Mouse (Mus musculus): Measurements from ENCODE around the gene Lrrc74b.
"Not testable (repeated sequence)": the region's sequence is repeated elsewhere in the genome, so short reads cannot be mapped to it uniquely, and the experiment has no call there.

The Lrrc74b gene

GRCm38 (mm10) chr16:17552837-17553236 lies 8.2 kb downstream of the Lrrc74b start:
- DNase-seq (ENCODE audit: low spot score in 2 of 2) = no peak

- no peak for DNase-seq (ENCODE audit: low spot score in 2 of 2)
These were observed 18.4 kb downstream of the Lrrc74b start for GRCm38 (mm10) chr16:17542632-17543031.

- DNase-seq (ENCODE audit: low spot score in 2 of 2) = no peak
These were observed 24.5 kb downstream of the Lrrc74b start for GRCm38 (mm10) chr16:17536584-17536983.

DNA sequence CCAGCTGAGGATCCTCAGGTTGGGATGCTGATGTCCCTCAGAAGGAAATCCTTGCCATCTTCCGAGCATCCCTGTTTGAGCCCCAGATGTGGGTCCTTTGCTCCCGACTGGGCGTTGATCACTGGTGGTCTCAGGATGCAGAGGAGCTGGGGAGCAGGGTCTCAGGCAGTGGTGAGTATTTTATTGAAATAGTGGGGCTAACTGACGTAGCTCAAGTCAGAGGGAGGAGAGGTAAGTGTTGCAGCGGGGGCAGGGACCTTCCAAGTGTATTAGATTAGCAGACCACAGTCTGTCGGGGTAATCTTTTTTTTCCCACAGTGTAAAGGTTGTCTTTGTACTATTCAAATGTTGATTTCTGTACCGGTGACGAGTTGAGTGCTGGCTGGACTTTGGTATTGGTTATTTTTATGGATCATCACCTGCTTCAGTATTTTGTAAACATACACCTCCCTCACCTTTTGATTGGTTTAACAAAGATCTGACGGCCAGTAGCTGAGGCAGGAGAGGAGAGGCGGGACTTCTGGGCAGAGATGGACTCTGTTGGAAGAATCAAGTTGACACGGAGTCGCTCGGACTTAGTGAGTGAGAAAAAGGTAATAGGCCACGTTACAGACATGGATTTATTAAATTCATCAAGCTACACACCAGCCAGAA lies 28.2 kb downstream of the Lrrc74b start:
- DNase-seq (ENCODE audit: low spot score in 2 of 2) = no peak

GRCm38 (mm10) chr16:17532271-17532670 lies 28.8 kb downstream of the Lrrc74b start:
- peak in 1 of 2 experiments; percentile 21 for DNase-seq (ENCODE audit: low spot score in 2 of 2)

DNA sequence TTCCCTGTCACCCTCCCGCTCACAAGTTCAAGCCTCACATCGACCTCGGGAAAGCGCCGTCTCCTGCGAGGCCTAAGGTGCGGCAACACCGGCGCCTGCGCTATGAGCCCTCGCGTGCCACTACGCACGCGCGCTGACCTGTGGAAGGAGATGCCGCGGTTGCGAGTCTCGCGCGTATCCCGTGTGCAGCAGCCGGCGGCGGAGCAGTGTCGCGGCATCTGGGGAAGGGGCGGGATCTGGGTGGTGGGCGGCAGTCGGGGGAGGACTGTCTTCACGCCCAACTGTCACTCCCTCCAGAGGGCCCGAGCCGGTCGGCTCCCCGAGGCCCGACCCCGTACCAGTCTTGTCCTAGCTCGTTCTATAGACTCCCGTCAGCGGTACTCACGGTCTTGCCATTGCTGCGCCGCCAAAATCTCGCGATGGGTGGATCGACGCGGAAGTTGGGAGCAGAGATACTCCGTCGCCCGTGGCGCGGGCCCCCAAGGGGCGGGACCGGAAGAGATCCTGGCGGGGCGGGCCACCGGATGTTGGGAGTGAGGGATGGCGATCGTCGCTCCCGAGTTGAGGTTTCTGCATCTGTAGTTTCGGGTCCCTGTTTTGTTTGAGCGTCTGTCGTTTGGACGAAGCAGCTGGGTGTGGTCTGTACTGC lies 30.3 kb downstream of the Lrrc74b start, which contains the start of gene Thap7:
Gene Thap7 (minus strand): TSS at position 497 of the 649 bp plus-strand sequence.
- DNase-seq (ENCODE audit: low spot score in 2 of 2) = peak; percentile 91 to 94

- DNase-seq (ENCODE audit: low spot score in 2 of 2) = no peak
These were observed 31.0 kb downstream of the Lrrc74b start for GRCm38 (mm10) chr16:17529981-17530586.

DNA sequence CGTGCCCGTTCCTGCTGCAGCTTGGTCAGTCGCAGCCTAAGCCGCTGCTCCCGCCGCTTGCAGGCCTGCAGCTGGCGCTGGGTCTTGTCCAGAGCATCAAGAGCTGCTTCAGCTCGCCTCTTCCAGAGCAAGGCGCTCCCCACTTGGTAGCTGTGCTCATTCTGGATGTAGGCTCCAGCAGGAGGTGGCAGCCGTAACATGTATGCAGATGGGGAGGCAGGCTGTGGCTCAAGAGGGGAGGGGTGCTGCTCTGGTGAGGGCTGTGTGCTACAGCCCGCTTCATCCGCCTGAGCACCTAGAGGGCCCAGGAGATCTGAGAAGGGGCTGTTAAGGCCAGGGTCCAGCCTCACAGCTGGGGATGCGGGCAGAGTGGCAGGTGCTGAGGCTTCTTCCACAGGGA lies 32.8 kb downstream of the Lrrc74b start:
- DNase-seq (ENCODE audit: low spot score in 2 of 2) = no peak

GRCm38 (mm10) chr16:17527606-17528005 lies 33.4 kb downstream of the Lrrc74b start:
- no peak for DNase-seq (ENCODE audit: low spot score in 2 of 2)

GRCm38 (mm10) chr16:17526223-17526622 lies 34.8 kb downstream of the Lrrc74b start:
- no peak for DNase-seq (ENCODE audit: low spot score in 2 of 2)

GRCm38 (mm10) chr16:17525524-17525923 lies 35.5 kb downstream of the Lrrc74b start:
- DNase-seq (ENCODE audit: low spot score in 2 of 2) = no peak

DNA sequence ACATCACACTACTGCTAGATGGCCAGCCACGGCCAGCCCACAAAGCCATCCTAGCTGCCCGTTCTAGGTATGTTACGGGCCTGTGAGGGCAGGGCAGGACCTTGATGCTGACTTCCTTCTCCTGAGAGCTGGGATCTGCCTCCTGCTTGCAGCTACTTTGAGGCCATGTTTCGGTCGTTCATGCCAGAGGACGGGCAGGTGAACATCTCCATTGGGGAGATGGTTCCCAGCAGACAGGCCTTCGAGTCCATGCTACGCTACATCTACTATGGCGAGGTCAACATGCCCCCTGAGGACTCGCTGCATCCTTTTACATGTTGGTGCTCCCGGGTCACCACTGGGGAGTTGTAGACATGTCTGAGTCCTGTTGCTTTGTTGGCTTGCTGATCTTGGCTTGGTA lies 36.9 kb downstream of the Lrrc74b start:
- DNase-seq (ENCODE audit: low spot score in 2 of 2) = no peak

- DNase-seq (ENCODE audit: low spot score in 2 of 2) = no peak
These were observed 42.1 kb downstream of the Lrrc74b start for GRCm38 (mm10) chr16:17518910-17519309.

DNA sequence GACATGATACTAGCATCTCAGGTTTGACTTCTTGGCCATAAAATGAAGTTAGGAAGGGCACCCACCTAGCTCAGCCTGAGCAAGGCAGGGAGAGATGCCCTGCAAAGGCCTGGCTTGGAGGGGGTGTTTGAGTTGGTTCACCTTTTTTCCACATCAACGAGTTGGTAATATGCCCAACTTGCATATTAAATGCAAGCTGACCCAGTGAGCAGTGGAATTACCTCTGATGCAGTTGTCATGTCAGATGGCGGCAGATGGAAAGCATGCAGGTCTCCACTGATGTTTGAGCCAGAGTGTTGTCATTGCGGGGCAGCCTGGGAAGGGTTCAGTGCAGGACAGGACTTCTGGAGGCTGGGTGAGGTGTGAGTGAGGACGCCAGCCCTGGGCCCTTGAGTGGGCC lies 49.6 kb downstream of the Lrrc74b start:
- DNase-seq (ENCODE audit: low spot score in 2 of 2) = no peak

DNA sequence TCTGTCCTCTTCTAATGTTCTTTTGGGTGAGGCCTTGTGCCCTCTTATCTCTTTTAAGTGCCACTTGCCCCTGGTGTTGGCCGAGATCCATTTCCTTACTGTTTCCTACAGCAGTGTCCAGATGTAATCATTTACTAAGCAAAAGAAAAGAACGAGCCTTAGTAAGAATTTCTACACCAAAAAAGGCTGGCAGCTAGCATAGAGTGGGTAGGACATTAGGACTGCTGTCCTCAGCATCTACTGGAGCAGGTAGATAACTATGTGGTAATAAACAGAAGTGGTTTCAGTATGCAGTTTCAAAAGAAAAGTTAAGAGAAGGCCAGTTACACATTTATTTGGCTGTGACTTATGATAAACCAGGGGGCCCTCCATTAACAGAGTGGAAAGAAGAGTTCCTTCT lies 50.4 kb downstream of the Lrrc74b start:
- no peak for DNase-seq (ENCODE audit: low spot score in 2 of 2)

GRCm38 (mm10) chr16:17510143-17510542 lies 50.9 kb downstream of the Lrrc74b start:
- no peak for DNase-seq (ENCODE audit: low spot score in 2 of 2)

GRCm38 (mm10) chr16:17509240-17509597 lies 51.8 kb downstream of the Lrrc74b start:
- DNase-seq (ENCODE audit: low spot score in 2 of 2) = no peak

GRCm38 (mm10) chr16:17508546-17509239 lies 52.4 kb downstream of the Lrrc74b start, which contains the start of gene Lztr1:
Gene Lztr1, plus strand, starts transcription at chr16:17508688.
- peak; percentile 75 to 85 for DNase-seq (ENCODE audit: low spot score in 2 of 2)

DNA sequence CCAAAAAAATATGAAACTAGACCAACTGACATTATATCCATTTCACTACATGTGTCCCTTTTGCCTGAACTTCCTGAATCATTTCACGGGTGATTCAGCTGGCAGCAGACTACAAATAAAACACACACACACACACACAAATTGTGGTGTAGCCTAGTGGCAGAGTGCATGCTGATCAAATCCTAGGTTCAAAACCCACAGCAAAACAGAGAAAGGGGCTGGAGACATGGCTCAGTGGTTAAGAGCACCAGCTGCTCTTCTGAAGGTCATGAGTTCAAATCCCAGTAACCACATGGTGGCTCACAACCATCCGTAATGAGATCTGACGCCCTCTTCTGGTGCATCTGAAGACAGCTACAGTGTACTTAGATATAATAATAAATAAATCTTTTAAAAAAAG lies 53.0 kb downstream of the Lrrc74b start:
- not testable (repeated sequence) for DNase-seq (ENCODE audit: low spot score in 2 of 2)

GRCm38 (mm10) chr16:17507018-17507552 lies 54.0 kb downstream of the Lrrc74b start:
- DNase-seq (ENCODE audit: low spot score in 2 of 2) = no peak

DNA sequence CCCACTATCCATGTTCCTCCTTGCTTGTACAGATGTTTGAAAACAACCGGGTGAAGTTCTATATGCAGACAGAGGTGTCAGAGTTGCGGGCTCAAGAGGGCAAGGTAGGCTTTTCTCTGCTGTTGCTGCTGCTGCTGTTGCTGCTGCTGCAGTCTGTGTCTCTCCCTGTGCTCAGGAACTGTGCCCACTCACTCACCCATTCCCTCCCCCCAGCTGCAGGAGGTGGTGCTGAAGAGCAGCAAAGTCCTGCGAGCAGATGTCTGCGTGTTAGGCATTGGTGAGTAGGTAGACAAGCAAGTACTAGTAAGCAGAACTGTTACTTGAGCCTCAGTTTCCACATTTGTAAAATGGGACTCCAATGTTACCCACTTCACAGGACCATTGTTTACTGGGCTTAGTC lies 58.4 kb downstream of the Lrrc74b start:
- DNase-seq (ENCODE audit: low spot score in 2 of 2) = no peak

- DNase-seq (ENCODE audit: low spot score in 2 of 2) = no peak
These were observed 61.7 kb downstream of the Lrrc74b start for GRCm38 (mm10) chr16:17499249-17499883.

Data from spleen, postnatal 14 days (tissue).